20 mouse cellular contexts compared by ENCODE assay signal in genomic region chr10:13259251-13259650, GRCm38 (mm10).
DNase-seq lines count a peak whose midpoint lies in the region; ATAC-seq lines count a peak whose summit lies in the region.
"Had no signal": no experiment of that assay in that cellular context is flagged by ENCODE, and none has a peak within 500 bp of the region (broad histone marks: within the 10 kb centered on the region; RNA-seq: fewer than 3 reads in every experiment).

No protein-coding gene starts in this region.

- H3K9me3 ChIP-seq in embryonic facial prominence, embryonic 14.5 days (ENCODE audit: control insufficient read depth, low read length), result no peaks in the 10 kb centered on the region
- no peaks in the 10 kb centered on the region for H3K9me3 ChIP-seq in embryonic facial prominence, embryonic 10.5 days
- no peaks in the 10 kb centered on the region for H3K9me3 ChIP-seq in heart, embryonic 13.5 days
- H3K9me3 ChIP-seq in stomach, embryonic 15.5 days, result no peaks in the 10 kb centered on the region
- H3K9me3 ChIP-seq in kidney, embryonic 16.5 days (ENCODE audit: low read length), result no peaks in the 10 kb centered on the region
- H3K9me3 ChIP-seq: embryonic facial prominence, embryonic 12.5 days; forebrain, embryonic 13.5 days; hindbrain, embryonic 10.5 days; hindbrain, embryonic 15.5 days had no signal

- peaks cover 18% of the 10 kb centered on the region; the same call in 1 of the 2 replicates for H3K36me3 ChIP-seq in embryonic facial prominence, embryonic 14.5 days (ENCODE audit: control insufficient read depth, insufficient read depth, low read length)
- peaks cover 17% of the 10 kb centered on the region; the same call in 1 of the 2 replicates for H3K36me3 ChIP-seq in embryonic facial prominence, embryonic 10.5 days (replicated peaks)
- H3K36me3 ChIP-seq in heart, embryonic 13.5 days, result peaks cover 60% of the 10 kb centered on the region
- no peaks in the 10 kb centered on the region for H3K36me3 ChIP-seq in stomach, embryonic 15.5 days
- H3K36me3 ChIP-seq in kidney, embryonic 16.5 days (ENCODE audit: insufficient read depth, low read length), result 0 out of 2 replicates have a peak, but pooled peaks cover 6% of the 10 kb centered on the region
- H3K36me3 ChIP-seq: hindbrain, embryonic 10.5 days; hindbrain, embryonic 15.5 days had no signal

- 90% methylated on average over 3 of the region's 3 CpGs for WGBS in embryonic facial prominence, embryonic 14.5 days
- 81% methylated on average over 3 of the region's 3 CpGs for WGBS in embryonic facial prominence, embryonic 10.5 days
- 54% methylated on average over 3 of the region's 3 CpGs for WGBS in heart, embryonic 13.5 days
- WGBS in stomach, embryonic 15.5 days, result 61% methylated on average over 3 of the region's 3 CpGs
- 91% methylated on average over 3 of the region's 3 CpGs for WGBS in kidney, embryonic 16.5 days

- no peak overlapping the region for H3K27ac ChIP-seq in embryonic facial prominence, embryonic 14.5 days (replicated peaks; ENCODE audit: low read depth, low read length)
- no peak overlapping the region for H3K27ac ChIP-seq in embryonic facial prominence, embryonic 10.5 days (replicated peaks)
- peak overlapping the region; percentile 12; the same call in 1 of the 2 replicates for H3K27ac ChIP-seq in heart, embryonic 13.5 days (replicated peaks)
- H3K27ac ChIP-seq in stomach, embryonic 15.5 days, result no peak overlapping the region
- no peak overlapping the region for H3K27ac ChIP-seq in kidney, embryonic 16.5 days (ENCODE audit: low read length)
- H3K27ac ChIP-seq: embryonic facial prominence, embryonic 12.5 days; forebrain, embryonic 13.5 days; hindbrain, embryonic 10.5 days; hindbrain, embryonic 15.5 days had no signal

- ATAC-seq in embryonic facial prominence, embryonic 14.5 days (ENCODE audit: low read depth), result peak; percentile 30; the same call in 1 of the 2 replicates
- no peak for ATAC-seq in heart, embryonic 13.5 days (ENCODE audit: extremely low read depth, insufficient number of reproducible peaks, low FRiP score, low TSS enrichment)
- ATAC-seq in stomach, embryonic 15.5 days (ENCODE audit: insufficient read depth, low FRiP score, low read depth), result peak; percentile 65
- no peak for ATAC-seq in kidney, embryonic 16.5 days (ENCODE audit: low FRiP score, low TSS enrichment)
- ATAC-seq: forebrain, embryonic 13.5 days; forebrain, postnatal 0 days; inflammation-experienced regulatory T-cells, adult 6 months had no signal

- no peak overlapping the region for H3K4me2 ChIP-seq in embryonic facial prominence, embryonic 14.5 days (ENCODE audit: low read depth, low read length)
- H3K4me2 ChIP-seq in heart, embryonic 13.5 days, result no peak overlapping the region
- no peak overlapping the region for H3K4me2 ChIP-seq in stomach, embryonic 15.5 days
- no peak overlapping the region for H3K4me2 ChIP-seq in kidney, embryonic 16.5 days (replicated peaks; ENCODE audit: low read depth, low read length)
- H3K4me2 ChIP-seq: embryonic facial prominence, embryonic 12.5 days; forebrain, embryonic 13.5 days; hindbrain, embryonic 15.5 days had no signal

- no peak overlapping the region for H3K4me3 ChIP-seq in embryonic facial prominence, embryonic 14.5 days (ENCODE audit: low read depth, low read length)
- no peak overlapping the region for H3K4me3 ChIP-seq in embryonic facial prominence, embryonic 10.5 days
- H3K4me3 ChIP-seq in heart, embryonic 13.5 days, result no peak overlapping the region
- H3K4me3 ChIP-seq in stomach, embryonic 15.5 days (replicated peaks), result no peak overlapping the region
- H3K4me3 ChIP-seq in kidney, embryonic 16.5 days (ENCODE audit: low read length), result no peak overlapping the region
- H3K4me3 ChIP-seq: embryonic facial prominence, embryonic 12.5 days; forebrain, embryonic 13.5 days; hindbrain, embryonic 10.5 days; hindbrain, embryonic 15.5 days had no signal

- no peaks in the 10 kb centered on the region for H3K27me3 ChIP-seq in embryonic facial prominence, embryonic 14.5 days (replicated peaks; ENCODE audit: control insufficient read depth, insufficient read depth, low read length)
- no peaks in the 10 kb centered on the region for H3K27me3 ChIP-seq in embryonic facial prominence, embryonic 10.5 days (replicated peaks; ENCODE audit: low read depth, poor library complexity, severe bottlenecking)
- no peaks in the 10 kb centered on the region for H3K27me3 ChIP-seq in heart, embryonic 13.5 days (replicated peaks)
- no peaks in the 10 kb centered on the region for H3K27me3 ChIP-seq in stomach, embryonic 15.5 days (replicated peaks)
- no peaks in the 10 kb centered on the region for H3K27me3 ChIP-seq in kidney, embryonic 16.5 days (ENCODE audit: insufficient read depth, low read length)
- H3K27me3 ChIP-seq: embryonic facial prominence, embryonic 12.5 days; forebrain, embryonic 13.5 days; hindbrain, embryonic 15.5 days had no signal

- H3K9ac ChIP-seq in embryonic facial prominence, embryonic 14.5 days (ENCODE audit: low read depth, low read length), result no peak overlapping the region
- H3K9ac ChIP-seq in heart, embryonic 13.5 days, result no peak overlapping the region
- H3K9ac ChIP-seq in stomach, embryonic 15.5 days, result no peak overlapping the region
- H3K9ac ChIP-seq in kidney, embryonic 16.5 days (replicated peaks; ENCODE audit: low read length), result no peak overlapping the region
- H3K9ac ChIP-seq: embryonic facial prominence, embryonic 12.5 days; forebrain, embryonic 13.5 days; forebrain, postnatal 0 days; hindbrain, embryonic 15.5 days had no signal

- no peaks in the 10 kb centered on the region for H3K4me1 ChIP-seq in embryonic facial prominence, embryonic 14.5 days (ENCODE audit: control insufficient read depth, insufficient read depth, low read length)
- H3K4me1 ChIP-seq in embryonic facial prominence, embryonic 10.5 days, result peaks cover 5% of the 10 kb centered on the region
- H3K4me1 ChIP-seq in heart, embryonic 13.5 days, result peaks cover 48% of the 10 kb centered on the region
- H3K4me1 ChIP-seq in stomach, embryonic 15.5 days, result no peaks in the 10 kb centered on the region; the same call in 1 of the 2 replicates
- peaks cover 12% of the 10 kb centered on the region for H3K4me1 ChIP-seq in kidney, embryonic 16.5 days (ENCODE audit: insufficient read depth, low read length)
- H3K4me1 ChIP-seq: embryonic facial prominence, embryonic 12.5 days; hindbrain, embryonic 10.5 days; hindbrain, embryonic 15.5 days had no signal

- DNase-seq in embryonic facial prominence, embryonic 14.5 days (ENCODE audit: low spot score), result peak; percentile 38
- no peak for DNase-seq in embryonic facial prominence, embryonic 10.5 days (ENCODE audit: low spot score)
- DNase-seq in heart, adult 18-20 months, result no peak
- no peak for DNase-seq in B cell, adult 2 months
- DNase-seq: adrenal gland, postnatal 10 days; cerebellum, adult 11 months; cerebellum, adult 8-10 months; cerebellum, postnatal 14 days; embryo, embryonic 11 days; forebrain, postnatal 0 days; gastrocnemius, postnatal 25 days; heart, postnatal 14 days had no signal

Comparison
In these comparisons a context has a peak if more than half of its experiments do, and no peak if none do; other contexts are left out.
1. ATAC-seq: peak in embryonic facial prominence, embryonic 14.5 days (single experiment) and stomach, embryonic 15.5 days (single experiment); none in heart, embryonic 13.5 days (single experiment) and kidney, embryonic 16.5 days (single experiment).